Mouse (Mus musculus) MEL (cell line): ENCODE measurements at regions not wholly inside any gene's neighbourhood (a gene's known extent, or its start where the extent isn't known, plus 50 kb on each side); places are given as distances from the start of the nearest gene placed in this dataset.

Experiments used
- DNase-seq: peaks from one replicate; pipeline ENCODE4 v3.0.0; 2011; ENCODE audit warnings: low read depth, low spot score
- H3K27ac ChIP-seq: 2 replicates; pipeline ENCODE4 v1.5.1; 2012; ENCODE audit warnings: low read depth, mild to moderate bottlenecking, control low read depth, low read length, moderate library complexity; ENCODE audit not compliant: control insufficient read depth
- H3K27me3 ChIP-seq, 2 experiments: fragments of 150-350 bp in 1 of 2; sonication (generic) in 1 of 2; 2 replicates each; pipeline ENCODE4 v1.6.1; 2012; ENCODE audit warnings: low read length in 2 of 2, mild to moderate bottlenecking in 2 of 2, improper control_type of control experiment in 1 of 2, moderate library complexity in 1 of 2; ENCODE audit not compliant: insufficient read depth in 2 of 2, control insufficient read depth in 1 of 2
- H3K36me3 ChIP-seq, 2 experiments: 2 replicates each; pipeline ENCODE4 v1.6.1; 2012 to 2014; ENCODE audit warnings: low read length in 2 of 2, improper control_type of control experiment in 1 of 2, inconsistent platforms in 1 of 2, mild to moderate bottlenecking in 1 of 2; ENCODE audit not compliant: insufficient read depth in 2 of 2, control insufficient read depth in 1 of 2
- H3K4me1 ChIP-seq, 2 experiments: fragments of 150-350 bp in 1 of 2; sonication (generic) in 1 of 2; 2 replicates each; pipeline ENCODE4 v1.6.1; 2012; ENCODE audit warnings: low read length in 2 of 2, improper control_type of control experiment in 1 of 2, mild to moderate bottlenecking in 1 of 2; ENCODE audit not compliant: insufficient read depth in 2 of 2, control insufficient read depth in 1 of 2
- H3K4me3 ChIP-seq, 2 experiments: fragments of 150-350 bp in 1 of 2; sonication (generic) in 1 of 2; 2 replicates each; pipeline ENCODE4 v1.5.1; 2012; ENCODE audit warnings: low read depth in 2 of 2, low read length in 2 of 2, mild to moderate bottlenecking in 2 of 2, moderate library complexity in 2 of 2, control low read depth in 1 of 2, improper control_type of control experiment in 1 of 2; ENCODE audit not compliant: control insufficient read depth in 1 of 2, insufficient read depth in 1 of 2
- H3K79me2 ChIP-seq: 2 replicates; pipeline ENCODE4 v1.6.1; 2012; ENCODE audit warnings: mild to moderate bottlenecking, low read length, moderate library complexity; ENCODE audit not compliant: control insufficient read depth, poor library complexity, insufficient read depth
- H3K9ac ChIP-seq: 2 replicates; pipeline ENCODE4 v1.6.1; 2012; ENCODE audit warnings: low read depth, mild to moderate bottlenecking, control low read depth, low read length, moderate library complexity; ENCODE audit not compliant: control insufficient read depth, poor library complexity, severe bottlenecking
- H3K9me3 ChIP-seq: fragments of 150-350 bp; sonication (generic); replicated peaks from 2 replicates; pipeline ENCODE4 v1.6.1; 2012; ENCODE audit warnings: mild to moderate bottlenecking, low read length, improper control_type of control experiment, moderate library complexity; ENCODE audit not compliant: insufficient read depth
- BHLHE40 ChIP-seq: IDR thresholded peaks from 2 replicates; pipeline ENCODE4 v1.6.1; 2012; ENCODE audit warnings: low read depth, mild to moderate bottlenecking, inconsistent platforms, low read length, improper control_type of control experiment, borderline replicate concordance
- CHD1 ChIP-seq: IDR thresholded peaks from 2 replicates; pipeline ENCODE4 v1.6.1; 2012; ENCODE audit warnings: low read depth, mild to moderate bottlenecking, inconsistent platforms, low read length, improper control_type of control experiment
- GATA1 ChIP-seq: IDR thresholded peaks from 2 replicates; pipeline ENCODE4 v1.6.1; 2011; ENCODE audit warnings: low read depth, low read length, improper control_type of control experiment
- MAZ ChIP-seq: IDR thresholded peaks from 2 replicates; pipeline ENCODE4 v1.6.1; 2012; ENCODE audit warnings: low read depth, mild to moderate bottlenecking, inconsistent platforms, low read length, improper control_type of control experiment
- MEF2A ChIP-seq: IDR thresholded peaks from 2 replicates; pipeline ENCODE4 v1.6.1; 2014; ENCODE audit warnings: low read depth, mild to moderate bottlenecking, inconsistent platforms, low read length, improper control_type of control experiment; ENCODE audit not compliant: poor library complexity, insufficient replicate concordance, severe bottlenecking; ENCODE audit errors: extremely low read depth
- MXI1 ChIP-seq: IDR thresholded peaks from 2 replicates; pipeline ENCODE4 v1.6.1; 2011; ENCODE audit warnings: mild to moderate bottlenecking, low read depth, low read length, improper control_type of control experiment
- MYB ChIP-seq: IDR thresholded peaks from 2 replicates; pipeline ENCODE4 v1.6.1; 2011; ENCODE audit warnings: mild to moderate bottlenecking, low read depth, low read length, improper control_type of control experiment
- MYC ChIP-seq: IDR thresholded peaks from 2 replicates; pipeline ENCODE4 v1.6.1; 2011; ENCODE audit warnings: low read depth, mild to moderate bottlenecking, low read length, improper control_type of control experiment, moderate library complexity
- NRF1 ChIP-seq: IDR thresholded peaks from 2 replicates; pipeline ENCODE4 v1.6.1; 2014; ENCODE audit warnings: low read depth, mild to moderate bottlenecking, inconsistent platforms, low read length, improper control_type of control experiment, moderate library complexity; ENCODE audit not compliant: poor library complexity, insufficient read depth, severe bottlenecking
- POLR2A ChIP-seq, 2 experiments: IDR thresholded peaks; 2 replicates each; pipeline ENCODE4 v1.6.1; 2011 to 2012; ENCODE audit warnings: low read length in 2 of 2, mild to moderate bottlenecking in 2 of 2, control low read depth in 1 of 2, improper control_type of control experiment in 1 of 2, low read depth in 1 of 2, moderate library complexity in 1 of 2; ENCODE audit not compliant: control insufficient read depth in 1 of 2, insufficient read depth in 1 of 2, poor library complexity in 1 of 2
- RCOR1 ChIP-seq: IDR thresholded peaks from 2 replicates; pipeline ENCODE4 v1.6.1; 2012; ENCODE audit warnings: low read depth, mild to moderate bottlenecking, inconsistent platforms, low read length, improper control_type of control experiment
- TCF12 ChIP-seq: IDR thresholded peaks from 2 replicates; pipeline ENCODE4 v1.6.1; 2014; ENCODE audit warnings: low read depth, mild to moderate bottlenecking, inconsistent platforms, low read length, improper control_type of control experiment, moderate library complexity
- USF1 ChIP-seq: IDR thresholded peaks from 2 replicates; pipeline ENCODE4 v1.6.1; 2014; ENCODE audit warnings: low read depth, mild to moderate bottlenecking, inconsistent platforms, low read length, improper control_type of control experiment, moderate library complexity
- USF2 ChIP-seq, 2 experiments: IDR thresholded peaks; 2 replicates each; pipeline ENCODE4 v1.6.1; 2011 to 2012; ENCODE audit warnings: improper control_type of control experiment in 2 of 2, low read length in 2 of 2, borderline replicate concordance in 1 of 2, inconsistent platforms in 1 of 2, low read depth in 1 of 2, mild to moderate bottlenecking in 1 of 2; ENCODE audit not compliant: insufficient read depth in 1 of 2
- ZC3H11A ChIP-seq: IDR thresholded peaks from 2 replicates; pipeline ENCODE4 v1.6.1; 2012; ENCODE audit warnings: low read depth, mild to moderate bottlenecking, inconsistent platforms, low read length, improper control_type of control experiment
- ZKSCAN1 ChIP-seq: IDR thresholded peaks from 2 replicates; pipeline ENCODE4 v1.6.1; 2012; ENCODE audit warnings: low read depth, mild to moderate bottlenecking, inconsistent platforms, low read length, improper control_type of control experiment, moderate library complexity
- ZMIZ1 ChIP-seq: IDR thresholded peaks from 2 replicates; pipeline ENCODE4 v1.6.1; 2012; ENCODE audit warnings: low read depth, mild to moderate bottlenecking, inconsistent platforms, low read length, improper control_type of control experiment, moderate library complexity
- ZNF384 ChIP-seq: IDR thresholded peaks from 2 replicates; pipeline ENCODE4 v1.6.1; 2012; ENCODE audit warnings: low read depth, mild to moderate bottlenecking, inconsistent platforms, low read length, improper control_type of control experiment

DNA sequence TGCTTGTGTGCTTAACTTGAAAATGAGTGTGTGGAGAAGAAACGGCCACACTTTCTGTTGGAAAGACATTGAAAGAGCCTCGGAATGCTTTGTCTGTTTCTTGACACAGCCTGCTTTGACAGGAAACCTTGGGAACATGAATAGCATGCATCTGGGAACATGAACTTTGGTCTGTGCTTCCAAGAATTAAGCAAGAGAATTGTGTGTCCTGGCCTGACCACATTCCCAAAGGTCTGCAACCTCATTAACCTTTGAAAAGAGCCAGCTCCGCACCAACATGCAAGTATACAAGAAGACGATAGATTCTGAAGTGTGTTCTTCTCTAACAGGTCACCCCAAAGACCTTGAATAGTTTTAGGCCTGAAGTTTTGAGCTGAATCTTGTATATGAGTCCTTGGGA, 309.7 kb upstream of the Fam92a start:
- Histone ChIP-seq H3K9ac (no peak overlapping the region), H3K36me3 (no peaks in the 10 kb centered on the region), H3K4me1 (no peaks in the 10 kb centered on the region), H3K79me2 (no peaks in the 10 kb centered on the region), H3K4me3 (no peak overlapping the region), H3K9me3 (no peaks in the 10 kb centered on the region), H3K27ac (no peak overlapping the region), H3K27me3 (no peaks in the 10 kb centered on the region)
- no peak for DNase-seq
- TF ChIP-seq ZKSCAN1 = no peak
- TF ChIP-seq RCOR1 = no peak
- no peak for TF ChIP-seq BHLHE40
- no peak for TF ChIP-seq MXI1
- no peak for TF ChIP-seq MYC
- TF ChIP-seq POLR2A (IDR thresholded peaks at IDR 0.05; ENCODE audit: control insufficient read depth in 1 of 2, insufficient read depth in 1 of 2, low read depth in 1 of 2, low read length in 2 of 2, poor library complexity in 1 of 2) = no peak
- TF ChIP-seq GATA1 = no peak
- TF ChIP-seq USF2 (IDR thresholded peaks at IDR 0.05; ENCODE audit: borderline replicate concordance in 1 of 2, insufficient read depth in 1 of 2, low read depth in 1 of 2, low read length in 2 of 2) = no peak
- no peak for TF ChIP-seq ZC3H11A
- TF ChIP-seq TCF12 = no peak
- no peak for TF ChIP-seq NRF1
- TF ChIP-seq ZMIZ1 = no peak
- TF ChIP-seq MEF2A = no peak

DNA sequence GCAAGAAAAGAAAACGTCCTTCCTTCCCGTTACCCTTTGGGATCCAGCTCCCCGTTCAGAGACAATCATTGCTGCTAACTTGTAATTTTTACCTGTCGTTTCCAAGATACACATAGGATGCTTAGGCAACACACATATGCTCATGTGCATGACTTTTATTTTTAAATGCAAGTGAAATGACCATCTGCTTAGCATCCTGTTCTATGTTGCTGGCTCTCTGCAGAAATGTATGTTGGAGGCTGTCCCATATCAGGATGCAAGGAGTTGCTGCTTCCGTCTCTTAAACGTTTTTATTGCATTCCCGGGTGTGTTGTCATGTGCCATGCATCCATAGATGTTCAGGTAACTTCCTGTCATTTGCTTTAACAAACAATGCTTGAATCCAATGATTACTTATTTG, 304.9 kb upstream of the Fam92a start:
- no peaks in the 10 kb centered on the region for H3K27me3 ChIP-seq
- no peak for DNase-seq
- H3K4me3 ChIP-seq = no peak overlapping the region
- H3K9me3 ChIP-seq = no peaks in the 10 kb centered on the region
- no peak overlapping the region for H3K27ac ChIP-seq
- no peak overlapping the region for H3K9ac ChIP-seq
- H3K79me2 ChIP-seq = no peaks in the 10 kb centered on the region
- H3K36me3 ChIP-seq = no peaks in the 10 kb centered on the region
- H3K4me1 ChIP-seq = no peaks in the 10 kb centered on the region
- TF ChIP-seq USF1 (no peak), MYC (no peak), MYB (no peak), GATA1 (no peak), USF2 (IDR thresholded peaks at IDR 0.05; ENCODE audit: borderline replicate concordance in 1 of 2, insufficient read depth in 1 of 2, low read depth in 1 of 2, low read length in 2 of 2) (no peak), RCOR1 (no peak), TCF12 (no peak), NRF1 (no peak), MAZ (no peak), CHD1 (no peak), ZNF384 (no peak)
